Mouse (Mus musculus) small intestine, adult 2 months (tissue): Measurements from ENCODE around the gene Lin7a. TPM values are rescaled to one million over a fixed set of nuclear protein-coding genes. Genes with fewer than 3 reads are reported as not detected.

ENCODE experiments used
- H3K27ac ChIP-seq: fragments of 200-500 bp; 2 replicates; pipeline ENCODE4 v1.5.1; 2012; ENCODE audit warnings: low read depth, low read length, control low read depth, inconsistent platforms; ENCODE audit not compliant: insufficient read depth
- H3K27me3 ChIP-seq: fragments of 200-500 bp; 2 replicates; pipeline ENCODE4 v1.6.1; 2012; ENCODE audit warnings: mild to moderate bottlenecking, moderate library complexity, low read length, inconsistent platforms; ENCODE audit not compliant: control insufficient read depth, insufficient read depth
- H3K36me3 ChIP-seq: fragments of 200-500 bp; 2 replicates; pipeline ENCODE4 v1.6.1; 2012; ENCODE audit warnings: mild to moderate bottlenecking, low read length, control low read depth, inconsistent platforms; ENCODE audit not compliant: control insufficient read depth, insufficient read depth
- H3K4me1 ChIP-seq: fragments of 200-500 bp; 2 replicates; pipeline ENCODE4 v1.6.1; 2012; ENCODE audit warnings: low read length, inconsistent platforms, mixed read lengths; ENCODE audit not compliant: control insufficient read depth, insufficient read depth, insufficient read length
- H3K4me3 ChIP-seq: fragments of 200-500 bp; 2 replicates; pipeline ENCODE4 v1.5.1; 2012; ENCODE audit warnings: low read depth, mild to moderate bottlenecking, control low read depth, inconsistent platforms, low read length, moderate library complexity
- CTCF ChIP-seq: fragments of 200-500 bp; IDR thresholded peaks from 2 replicates; pipeline ENCODE4 v1.5.1; 2012; ENCODE audit warnings: low read depth, mild to moderate bottlenecking, control low read depth, inconsistent platforms, low read length, moderate library complexity, mixed read lengths; ENCODE audit not compliant: insufficient replicate concordance, insufficient read length; ENCODE audit errors: extremely low read depth
- POLR2A ChIP-seq: fragments of 200-500 bp; IDR thresholded peaks from 2 replicates; pipeline ENCODE4 v1.6.1; 2012; ENCODE audit warnings: low read depth, mild to moderate bottlenecking, control low read depth, inconsistent platforms, low read length, moderate library complexity
- WGBS: fragments of 180-500 bp; shearing (Covaris S2); methylation state at CpG from one replicate; pipeline ENCODE4 v1.1.7; 2018; 5-methylcytosine and 5-hydroxymethylcytosine counted together
- polyA plus RNA-seq: library from polyadenylated mRNA; depleted of rRNA; stranded (reverse); fragments of >200 nt; gene quantifications from 2 replicates; pipeline ENCODE4 v1.2.3, GENCODE M21; 2012

Lin7a gene
- polyA plus RNA-seq, 1 experiment: 0.20 TPM

- WGBS: 55% methylated on average over 3 of the region's 3 CpGs
- H3K27ac ChIP-seq: no peak overlapping the region
- no peak for TF ChIP-seq POLR2A
- no peak for TF ChIP-seq CTCF
- H3K36me3 ChIP-seq: no peaks in the 10 kb centered on the region
- peaks cover 5% of the 10 kb centered on the region; the same call in 1 of the 2 replicates for H3K27me3 ChIP-seq
- peaks cover 2% of the 10 kb centered on the region for H3K4me1 ChIP-seq
- H3K4me3 ChIP-seq: no peak overlapping the region
These were observed 3.3 kb downstream of the Lin7a start for GRCm38 (mm10) chr10:107274785-107275184.

GRCm38 (mm10) chr10:107276647-107277046, 5.2 kb downstream of the Lin7a start:
- 74% methylated on average over 2 of the region's 2 CpGs for WGBS
- peaks cover 2% of the 10 kb centered on the region; the same call in 1 of the 2 replicates for H3K27me3 ChIP-seq
- H3K27ac ChIP-seq: no peak overlapping the region
- no peaks in the 10 kb centered on the region for H3K36me3 ChIP-seq
- H3K4me3 ChIP-seq: no peak overlapping the region
- no peaks in the 10 kb centered on the region; the same call in none of the 2 replicates for H3K4me1 ChIP-seq
- TF ChIP-seq POLR2A (no peak), CTCF (no peak)

- no peaks in the 10 kb centered on the region for H3K36me3 ChIP-seq
- WGBS: 56% methylated on average over 7 of the region's 7 CpGs
- H3K27ac ChIP-seq: no peak overlapping the region
- H3K4me1 ChIP-seq: no peaks in the 10 kb centered on the region
- H3K4me3 ChIP-seq: no peak overlapping the region
- no peaks in the 10 kb centered on the region for H3K27me3 ChIP-seq
- no peak for TF ChIP-seq POLR2A
- no peak for TF ChIP-seq CTCF
These were observed 22.6 kb downstream of the Lin7a start for GRCm38 (mm10) chr10:107293934-107294664.

- Histone ChIP-seq H3K36me3 (no peaks in the 10 kb centered on the region), H3K27ac (no peak overlapping the region), H3K4me3 (no peak overlapping the region), H3K27me3 (no peaks in the 10 kb centered on the region), H3K4me1 (no peaks in the 10 kb centered on the region)
- WGBS: 49% methylated on average over 2 of the region's 2 CpGs
- TF ChIP-seq POLR2A (no peak), CTCF (no peak)
These were observed 29.2 kb downstream of the Lin7a start for GRCm38 (mm10) chr10:107300587-107301248.

- Histone ChIP-seq H3K4me1 (no peaks in the 10 kb centered on the region), H3K27ac (no peak overlapping the region), H3K27me3 (no peaks in the 10 kb centered on the region), H3K4me3 (no peak overlapping the region), H3K36me3 (no peaks in the 10 kb centered on the region)
- TF ChIP-seq POLR2A (no peak), CTCF (no peak)
- 78% methylated on average over 5 of the region's 5 CpGs for WGBS
These were observed 39.5 kb downstream of the Lin7a start for GRCm38 (mm10) chr10:107310964-107311490.

GRCm38 (mm10) chr10:107312609-107313008, 41.1 kb downstream of the Lin7a start:
- whole genome bisulfite sequencing: 27% methylated on average over 4 of the region's 4 CpGs
- no peak overlapping the region for H3K27ac ChIP-seq
- no peak for TF ChIP-seq POLR2A
- H3K36me3 ChIP-seq: no peaks in the 10 kb centered on the region
- H3K27me3 ChIP-seq: no peaks in the 10 kb centered on the region
- H3K4me1 ChIP-seq: no peaks in the 10 kb centered on the region; the same call in 1 of the 2 replicates
- no peak overlapping the region for H3K4me3 ChIP-seq

- 67% methylated on average over 3 of the region's 3 CpGs for WGBS
- Histone ChIP-seq H3K36me3 (no peaks in the 10 kb centered on the region), H3K27me3 (no peaks in the 10 kb centered on the region), H3K4me1 (no peaks in the 10 kb centered on the region; the same call in 1 of the 2 replicates), H3K4me3 (no peak overlapping the region), H3K27ac (no peak overlapping the region)
- TF ChIP-seq CTCF (no peak), POLR2A (no peak)
These were observed 41.9 kb downstream of the Lin7a start for GRCm38 (mm10) chr10:107313395-107313794.
